Mouse (Mus musculus) embryonic facial prominence, embryonic 15.5 days (tissue): ENCODE data around the gene Arntl. TPM values are rescaled to one million over a fixed set of nuclear protein-coding genes. Genes with fewer than 3 reads are reported as not detected.

Experiments
- ATAC-seq: fragments of 200-750 bp; cut with Nextera tagmentation; 2 replicates; pipeline ENCODE4 v1.8.0; 2017; ENCODE audit warnings: low read depth, moderate TSS enrichment; ENCODE audit not compliant: insufficient number of reproducible peaks, low FRiP score, low TSS enrichment
- H3K27ac ChIP-seq: fragments of 300-500 bp; sonication (generic); replicated peaks from 2 replicates; pipeline ENCODE4 v1.5.1; 2015; ENCODE audit warnings: mild to moderate bottlenecking, inconsistent platforms
- H3K27me3 ChIP-seq: fragments of 300-500 bp; sonication (generic); 2 replicates; pipeline ENCODE4 v1.6.1; 2015; ENCODE audit warnings: inconsistent platforms
- H3K36me3 ChIP-seq: fragments of 300-500 bp; sonication (generic); 2 replicates; pipeline ENCODE4 v1.6.1; 2015; ENCODE audit warnings: mild to moderate bottlenecking, inconsistent platforms
- H3K4me1 ChIP-seq: fragments of 300-500 bp; sonication (generic); 2 replicates; pipeline ENCODE4 v1.6.1; 2015; ENCODE audit warnings: inconsistent platforms
- H3K4me2 ChIP-seq: fragments of 300-500 bp; sonication (generic); replicated peaks from 2 replicates; pipeline ENCODE4 v1.6.1; 2015; ENCODE audit warnings: mild to moderate bottlenecking, inconsistent platforms
- H3K4me3 ChIP-seq: fragments of 300-500 bp; sonication (generic); replicated peaks from 2 replicates; pipeline ENCODE4 v1.5.1; 2015; ENCODE audit warnings: mild to moderate bottlenecking, inconsistent platforms
- H3K9ac ChIP-seq: fragments of 300-500 bp; sonication (generic); 2 replicates; pipeline ENCODE4 v1.6.1; 2015; ENCODE audit warnings: inconsistent platforms
- H3K9me3 ChIP-seq: fragments of 300-500 bp; sonication (generic); replicated peaks from 2 replicates; pipeline ENCODE4 v1.6.1; 2016; ENCODE audit warnings: inconsistent platforms
- WGBS: fragments of 180-500 bp; shearing (Covaris S2); methylation state at CpG from one replicate; pipeline ENCODE4 v1.1.7; 2015; 5-methylcytosine and 5-hydroxymethylcytosine counted together
- polyA plus RNA-seq: library from polyadenylated mRNA; unstranded; fragments of >200 nt; fragmentation: Nextera tagmentation; extraction: Ambion mirVana; gene quantifications from 2 replicates; pipeline ENCODE4 v1.2.1, GENCODE M21; 2015

The Arntl gene
- polyA plus RNA-seq, 1 experiment from 2014 or later, result 10.3 TPM

GRCm38 (mm10) chr7:113188091-113188490, 19.2 kb upstream of the Arntl start:
- H3K4me3 ChIP-seq, result no peak overlapping the region
- no peaks in the 10 kb centered on the region for H3K36me3 ChIP-seq
- no peaks in the 10 kb centered on the region for H3K9me3 ChIP-seq
- H3K27ac ChIP-seq, result no peak overlapping the region
- no peak overlapping the region for H3K9ac ChIP-seq
- WGBS, result 48% methylated on average over 2 of the region's 2 CpGs
- ATAC-seq, result no peak
- H3K27me3 ChIP-seq, result no peaks in the 10 kb centered on the region
- no peaks in the 10 kb centered on the region for H3K4me1 ChIP-seq
- H3K4me2 ChIP-seq, result no peak overlapping the region

GRCm38 (mm10) chr7:113188566-113188965, 18.7 kb upstream of the Arntl start:
- no peaks in the 10 kb centered on the region for H3K27me3 ChIP-seq
- ATAC-seq, result no peak
- no peaks in the 10 kb centered on the region for H3K4me1 ChIP-seq
- H3K4me3 ChIP-seq, result no peak overlapping the region
- H3K9me3 ChIP-seq, result no peaks in the 10 kb centered on the region
- no peak overlapping the region for H3K27ac ChIP-seq
- WGBS, result 75% methylated on average over 9 of the region's 9 CpGs
- no peak overlapping the region for H3K4me2 ChIP-seq
- H3K9ac ChIP-seq, result no peak overlapping the region
- no peaks in the 10 kb centered on the region for H3K36me3 ChIP-seq

GRCm38 (mm10) chr7:113191787-113192186, 15.5 kb upstream of the Arntl start:
- H3K27me3 ChIP-seq, result no peaks in the 10 kb centered on the region
- H3K4me2 ChIP-seq, result no peak overlapping the region
- WGBS, result 51% methylated on average over 1 of the region's 1 CpGs
- H3K36me3 ChIP-seq, result no peaks in the 10 kb centered on the region
- no peaks in the 10 kb centered on the region for H3K9me3 ChIP-seq
- H3K4me1 ChIP-seq, result no peaks in the 10 kb centered on the region
- ATAC-seq, result no peak
- no peak overlapping the region for H3K27ac ChIP-seq
- no peak overlapping the region for H3K9ac ChIP-seq
- H3K4me3 ChIP-seq, result no peak overlapping the region

DNA sequence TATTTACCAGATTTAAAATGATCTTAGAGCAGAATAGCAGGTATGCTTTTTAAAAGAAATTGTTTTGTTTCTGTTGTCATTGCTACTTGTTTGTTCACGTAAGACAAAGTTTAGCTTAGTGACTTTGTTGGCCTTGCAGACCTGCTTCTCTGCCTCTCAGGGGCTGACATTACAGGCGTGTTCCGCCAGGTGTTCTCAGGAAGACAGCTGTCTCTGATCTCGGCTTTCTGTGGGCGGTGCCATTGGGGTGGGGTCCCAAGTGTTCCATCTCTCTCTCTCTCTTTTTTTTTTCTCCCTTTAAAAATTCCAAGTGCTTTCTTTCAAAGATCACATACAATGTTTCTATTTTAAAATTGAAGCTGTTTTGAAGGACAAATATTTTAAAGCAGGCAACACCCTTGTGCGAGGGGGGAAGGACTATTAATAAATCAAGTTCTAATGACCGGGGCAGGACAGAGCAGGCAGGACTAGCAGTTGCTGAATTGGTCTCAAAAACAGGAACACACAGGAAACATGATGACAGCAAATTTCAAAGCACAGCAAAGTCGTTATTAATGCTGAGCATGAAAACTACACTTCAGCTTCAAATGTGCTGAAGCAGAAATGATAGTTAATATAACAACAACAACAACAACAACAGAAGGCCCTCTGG, 14.4 kb upstream of the Arntl start:
- Histone ChIP-seq H3K27me3 (no peaks in the 10 kb centered on the region), H3K36me3 (no peaks in the 10 kb centered on the region), H3K4me2 (no peak overlapping the region), H3K9me3 (no peaks in the 10 kb centered on the region), H3K27ac (no peak overlapping the region), H3K9ac (no peak overlapping the region), H3K4me3 (no peak overlapping the region), H3K4me1 (peaks cover 3% of the 10 kb centered on the region; the same call in 1 of the 2 replicates)
- ATAC-seq, result no peak
- WGBS, result 35% methylated on average over 8 of the region's 8 CpGs

DNA sequence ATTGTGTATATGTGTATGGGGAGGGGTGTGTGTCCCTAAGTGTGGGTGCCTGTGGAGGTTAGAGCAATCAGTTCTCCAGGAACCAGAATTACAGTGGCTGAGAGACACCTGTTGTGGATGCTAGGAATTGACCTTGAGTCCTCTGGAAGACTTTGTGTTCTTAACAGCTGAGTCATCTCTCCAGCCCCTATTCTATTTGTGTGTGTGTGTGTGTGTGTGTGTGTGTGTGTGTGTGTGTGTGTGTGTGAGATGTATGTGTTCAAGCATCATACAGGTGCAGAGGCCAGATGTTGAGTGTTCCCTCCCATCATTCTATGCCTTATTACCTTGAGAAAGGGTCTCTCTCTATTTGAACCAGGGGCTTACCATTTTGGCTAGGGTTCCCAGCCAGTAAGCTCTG, 13.4 kb upstream of the Arntl start:
- Histone ChIP-seq H3K4me2 (no peak overlapping the region), H3K4me1 (peaks cover 3% of the 10 kb centered on the region; the same call in 1 of the 2 replicates), H3K9ac (no peak overlapping the region), H3K27me3 (no peaks in the 10 kb centered on the region), H3K9me3 (no peaks in the 10 kb centered on the region), H3K4me3 (no peak overlapping the region), H3K27ac (no peak overlapping the region), H3K36me3 (no peaks in the 10 kb centered on the region)
- no peak for ATAC-seq

DNA sequence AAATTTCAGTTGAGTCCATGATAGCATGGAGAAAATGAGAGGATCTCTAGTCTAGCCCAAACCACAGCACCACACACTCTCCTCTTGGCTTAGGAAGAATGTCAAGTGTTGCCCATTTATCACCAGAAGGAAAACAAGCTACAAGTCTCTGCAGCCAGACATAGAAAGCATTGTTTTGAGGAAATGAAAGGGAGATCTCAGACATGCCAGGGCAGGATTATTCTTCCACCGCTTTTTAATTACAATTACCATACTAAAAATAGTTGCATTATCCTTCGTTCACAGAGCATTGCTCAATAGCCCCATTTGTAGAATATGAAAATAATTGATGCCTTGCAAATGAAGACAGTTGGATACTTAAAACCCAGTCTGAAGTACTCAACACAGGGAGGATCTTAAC, 12.0 kb upstream of the Arntl start:
- no peak overlapping the region for H3K4me3 ChIP-seq
- no peak for ATAC-seq
- H3K9ac ChIP-seq, result no peak overlapping the region
- no peaks in the 10 kb centered on the region for H3K27me3 ChIP-seq
- no peaks in the 10 kb centered on the region for H3K9me3 ChIP-seq
- H3K4me2 ChIP-seq, result no peak overlapping the region
- WGBS, result 37% methylated on average over 2 of the region's 2 CpGs
- H3K4me1 ChIP-seq, result peaks cover 3% of the 10 kb centered on the region; the same call in 1 of the 2 replicates
- H3K36me3 ChIP-seq, result no peaks in the 10 kb centered on the region
- no peak overlapping the region for H3K27ac ChIP-seq

DNA sequence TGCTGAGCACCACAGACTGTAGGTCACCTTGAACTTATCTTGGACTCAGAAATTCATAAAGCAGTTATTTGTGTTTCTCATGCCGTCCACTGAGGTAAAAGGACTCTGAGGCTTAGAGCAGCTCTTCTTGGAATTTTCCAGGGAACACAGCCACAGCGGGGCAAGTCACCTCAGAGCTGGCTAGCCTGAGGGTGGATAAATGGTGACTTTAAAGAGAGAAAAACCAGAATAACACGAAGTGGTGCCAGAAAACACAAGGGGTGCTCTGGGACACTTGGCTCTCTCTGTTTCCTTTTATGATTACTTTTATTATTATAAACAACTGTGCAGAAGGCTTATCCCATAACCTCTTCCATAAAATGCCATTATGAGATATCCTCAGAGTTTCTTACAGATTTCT, 11.1 kb upstream of the Arntl start:
- 57% methylated on average over 3 of the region's 3 CpGs for WGBS
- Histone ChIP-seq H3K4me3 (no peak overlapping the region), H3K4me2 (no peak overlapping the region), H3K27ac (no peak overlapping the region), H3K36me3 (no peaks in the 10 kb centered on the region), H3K9me3 (no peaks in the 10 kb centered on the region), H3K9ac (no peak overlapping the region), H3K27me3 (no peaks in the 10 kb centered on the region), H3K4me1 (peaks cover 3% of the 10 kb centered on the region; the same call in 1 of the 2 replicates)
- no peak for ATAC-seq

DNA sequence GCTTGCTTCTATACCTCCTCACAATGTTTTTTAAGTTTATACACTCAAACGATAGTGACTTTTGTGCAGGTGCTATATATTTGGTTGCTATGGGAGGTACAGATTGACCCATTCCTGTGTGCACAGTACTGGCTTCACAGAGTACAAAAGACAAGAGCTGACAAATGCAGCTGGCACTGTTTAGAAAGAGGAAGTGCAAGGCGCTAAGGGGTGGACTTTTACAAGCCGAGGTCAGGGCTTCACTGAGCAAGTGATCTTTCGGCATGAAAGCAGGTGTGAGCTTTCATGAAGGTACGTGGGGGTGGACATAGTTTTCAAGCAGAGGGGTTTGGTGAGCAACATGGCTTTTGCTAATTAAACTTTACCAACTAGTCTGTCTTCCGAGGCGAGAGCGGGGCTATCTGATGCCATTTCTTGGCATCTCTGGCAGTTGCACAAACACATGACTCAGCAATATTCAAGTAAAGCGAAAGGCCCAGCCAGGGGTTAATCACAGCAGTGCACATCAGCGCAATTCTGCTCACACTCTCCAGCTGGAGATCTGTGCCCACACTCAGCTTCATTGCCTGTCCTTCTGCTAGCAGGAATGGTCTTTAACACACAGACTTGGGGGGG, 10.0 kb upstream of the Arntl start:
- ATAC-seq, result no peak
- Histone ChIP-seq H3K27me3 (no peaks in the 10 kb centered on the region), H3K36me3 (no peaks in the 10 kb centered on the region), H3K9me3 (no peaks in the 10 kb centered on the region), H3K9ac (no peak overlapping the region), H3K4me2 (no peak overlapping the region), H3K4me1 (peaks cover 3% of the 10 kb centered on the region; the same call in 1 of the 2 replicates), H3K4me3 (no peak overlapping the region), H3K27ac (no peak overlapping the region)
- 40% methylated on average over 10 of the region's 10 CpGs for WGBS

DNA sequence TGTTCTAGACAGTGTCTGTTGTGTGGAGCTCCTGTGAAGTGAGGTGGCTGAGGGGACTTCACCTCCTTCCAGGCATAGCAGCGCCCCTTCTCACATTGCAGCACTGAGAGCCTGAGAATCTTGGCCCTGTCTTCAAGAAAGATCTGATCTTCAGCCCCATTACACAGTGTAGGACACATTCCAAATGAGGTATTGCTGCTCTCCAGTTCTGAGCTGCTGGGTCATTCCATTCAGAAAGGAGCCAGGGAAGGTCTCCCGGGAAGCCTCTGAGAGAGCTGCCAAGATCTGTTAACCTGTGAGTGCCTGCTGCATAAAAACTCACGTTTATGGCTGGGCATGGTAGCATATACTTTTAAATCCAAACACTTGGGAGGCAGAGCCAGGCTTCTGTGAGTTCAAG, 5.7 kb upstream of the Arntl start:
- Histone ChIP-seq H3K36me3 (no peaks in the 10 kb centered on the region), H3K4me2 (no peak overlapping the region), H3K27me3 (peaks cover 21% of the 10 kb centered on the region), H3K4me1 (peaks cover 8% of the 10 kb centered on the region; the same call in 1 of the 2 replicates), H3K27ac (no peak overlapping the region), H3K9ac (no peak overlapping the region), H3K9me3 (no peaks in the 10 kb centered on the region), H3K4me3 (no peak overlapping the region)
- no peak; the same call in 1 of the 2 replicates for ATAC-seq
- 35% methylated on average over 3 of the region's 3 CpGs for WGBS

GRCm38 (mm10) chr7:113207471-113208387, 464 bp downstream of the Arntl start:
- H3K27me3 ChIP-seq, result peaks cover 52% of the 10 kb centered on the region

GRCm38 (mm10) chr7:113208388-113208753, 1.1 kb downstream of the Arntl start:
- 2% methylated on average over 19 of the region's 19 CpGs for WGBS
- Histone ChIP-seq H3K4me3 (peak overlapping the region; percentile 84), H3K27me3 (peaks cover 51% of the 10 kb centered on the region), H3K4me1 (peaks cover 14% of the 10 kb centered on the region), H3K9ac (peak overlapping the region; percentile 46; the same call in 1 of the 2 replicates), H3K4me2 (peak overlapping the region; percentile 89), H3K27ac (no peak overlapping the region), H3K36me3 (no peaks in the 10 kb centered on the region), H3K9me3 (no peaks in the 10 kb centered on the region)
- no peak for ATAC-seq

More at GRCm38 (mm10) chr7:113207471-113208387, 464 bp downstream of the Arntl start:
- H3K27ac ChIP-seq, result peak overlapping the region; percentile 84
- no peaks in the 10 kb centered on the region for H3K36me3 ChIP-seq
- peaks cover 14% of the 10 kb centered on the region for H3K4me1 ChIP-seq
- peak overlapping the region; percentile 46 for H3K9ac ChIP-seq
- under 1% methylated on average over 94 of the region's 98 CpGs for WGBS
- peak overlapping the region; percentile 89 for H3K4me2 ChIP-seq
- ATAC-seq, result peak; percentile 61
- no peaks in the 10 kb centered on the region for H3K9me3 ChIP-seq
- peak overlapping the region; percentile 84 for H3K4me3 ChIP-seq
